Mouse (Mus musculus) G1E (cell line): ENCODE measurements around the gene Tfeb.

ENCODE experiments used
- CTCF ChIP-seq: IDR thresholded peaks from 2 replicates; pipeline ENCODE4 v1.5.1; 2012; ENCODE audit warnings: low read depth, low read length, inconsistent platforms, mixed read lengths
- POLR2AphosphoS5 ChIP-seq: IDR thresholded peaks from 2 replicates; pipeline ENCODE4 v1.6.1; 2012; ENCODE audit warnings: low read depth, low read length, inconsistent platforms; ENCODE audit not compliant: insufficient replicate concordance

- TF ChIP-seq CTCF = no peak
- TF ChIP-seq POLR2AphosphoS5 = no peak
Observed at GRCm38 (mm10) chr17:47701793-47702192, 35.0 kb upstream of the Tfeb start.
